Mouse (Mus musculus): ENCODE results near the gene Zfp113.

Gene Zfp113

DNA sequence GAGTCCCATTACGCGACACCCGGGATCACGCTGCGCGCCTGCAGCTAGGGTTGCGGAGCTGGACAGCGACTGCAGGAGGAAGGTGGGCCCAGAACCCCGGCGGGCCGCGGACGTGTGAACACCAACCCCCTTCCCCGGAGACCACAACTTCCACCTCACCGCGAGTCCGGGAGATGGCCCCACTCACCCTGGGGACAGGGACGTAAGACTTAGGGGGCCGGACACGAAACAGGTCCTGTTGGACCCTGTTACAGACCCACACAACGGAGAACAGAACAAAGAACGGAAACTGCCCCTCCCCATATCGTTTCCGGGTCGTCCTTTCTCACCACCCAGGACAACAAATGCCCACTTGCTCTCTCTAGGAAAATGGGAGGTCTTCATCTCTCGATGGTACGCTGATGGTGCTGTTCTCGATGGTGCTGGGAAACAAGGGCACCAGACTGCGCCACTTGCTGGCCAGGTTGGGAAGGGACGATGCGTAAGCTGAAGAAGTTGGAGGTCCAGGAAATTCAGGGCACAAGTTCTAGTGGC lies at the start of gene Zfp113:
Gene Zfp113 (minus strand): TSS at position 302 of the 534 bp plus-strand sequence.
- peak; percentile 91 for DNase-seq (ENCODE audit: low read depth, low spot score)

DNA sequence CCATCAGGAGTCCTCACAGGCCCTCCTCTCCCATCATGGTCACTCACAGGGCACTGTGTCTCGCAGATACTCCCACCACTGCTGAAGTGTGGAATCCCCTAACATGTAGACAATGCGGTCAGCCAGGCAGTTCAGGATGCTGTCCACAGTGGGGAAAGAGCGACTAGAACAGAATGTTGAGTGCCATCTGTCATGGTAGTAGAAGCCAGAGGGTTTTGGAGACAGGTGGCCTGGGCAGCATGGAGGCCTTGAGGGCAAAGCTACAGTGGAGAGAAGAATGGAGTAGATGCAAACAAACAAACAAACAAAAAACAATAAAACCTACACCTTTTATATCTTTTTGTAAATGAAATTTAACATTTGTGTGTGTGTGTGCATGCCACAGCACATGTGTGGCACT lies 46.5 kb upstream of the Zfp113 start:
- no peak for DNase-seq (ENCODE audit: low read depth, low spot score)

GRCm38 (mm10) chr5:138199576-138199975 lies 44.0 kb upstream of the Zfp113 start:
- DNase-seq (ENCODE audit: low read depth, low spot score), result no peak

- no peak for DNase-seq (ENCODE audit: low read depth, low spot score)
Observed at GRCm38 (mm10) chr5:138195463-138195862, 39.9 kb upstream of the Zfp113 start.

- no peak for DNase-seq (ENCODE audit: low read depth, low spot score)
Observed at GRCm38 (mm10) chr5:138194755-138195345, 39.3 kb upstream of the Zfp113 start.

DNA sequence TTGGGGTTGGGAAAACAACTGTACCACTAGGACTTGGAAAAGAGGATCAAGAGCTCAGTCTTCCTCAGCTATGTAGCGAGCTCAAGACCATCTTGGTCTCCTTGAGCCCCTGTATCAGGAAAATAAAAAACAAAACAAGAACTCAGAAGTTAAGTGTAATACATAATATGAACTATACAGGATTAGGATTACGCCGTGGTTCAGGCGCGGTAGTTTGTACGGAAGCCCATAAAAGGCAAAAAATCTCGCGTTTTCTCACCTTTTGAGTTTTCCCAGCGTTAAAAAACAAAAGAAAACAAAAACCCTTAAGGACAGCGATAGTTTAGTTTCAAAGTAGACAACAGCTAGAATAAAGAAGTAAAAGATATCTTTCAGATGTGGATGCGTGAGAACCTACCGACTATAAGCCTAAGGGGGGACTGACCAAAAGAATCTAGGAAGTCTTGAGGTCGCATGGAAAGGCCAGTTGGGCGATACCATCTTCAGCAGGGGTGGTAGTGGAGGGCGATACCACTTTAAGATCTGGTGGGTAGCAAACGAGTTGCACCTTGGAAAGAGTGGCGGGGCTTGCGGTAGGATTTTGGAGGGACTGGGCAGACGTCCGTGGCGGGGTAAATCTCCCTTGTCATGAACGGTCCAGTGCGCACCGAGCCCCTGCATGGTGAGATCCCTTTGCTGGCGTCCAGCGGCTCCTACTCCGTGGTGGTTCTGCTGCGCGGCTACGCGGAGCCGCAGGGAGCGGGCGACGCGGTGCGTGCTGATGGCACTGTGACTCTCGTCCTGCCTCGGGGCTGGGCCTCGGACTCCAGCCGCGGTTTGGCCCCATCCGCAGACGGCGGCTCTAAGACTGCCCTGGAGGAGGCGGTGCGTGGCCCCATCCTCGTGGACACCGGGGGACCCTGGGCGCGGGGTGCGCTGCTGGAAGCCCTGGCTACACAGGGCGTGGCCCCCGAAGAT lies 38.5 kb upstream of the Zfp113 start, which contains the start of gene Mblac1:
Gene Mblac1 (plus strand): TSS at position 544 of the 957 bp plus-strand sequence.
- DNase-seq (ENCODE audit: low read depth, low spot score), result peak; percentile 78

GRCm38 (mm10) chr5:138187661-138188306 lies 32.2 kb upstream of the Zfp113 start:
- DNase-seq (ENCODE audit: low read depth, low spot score), result peak; percentile 86

GRCm38 (mm10) chr5:138186950-138187638 lies 31.6 kb upstream of the Zfp113 start, which contains the start of the genes Taf6 and Cnpy4:
Gene Taf6 (minus strand): TSS chr5:138187451.
Gene Cnpy4 (plus strand): TSS chr5:138187485.
- DNase-seq (ENCODE audit: low read depth, low spot score), result peak; percentile 94

DNA sequence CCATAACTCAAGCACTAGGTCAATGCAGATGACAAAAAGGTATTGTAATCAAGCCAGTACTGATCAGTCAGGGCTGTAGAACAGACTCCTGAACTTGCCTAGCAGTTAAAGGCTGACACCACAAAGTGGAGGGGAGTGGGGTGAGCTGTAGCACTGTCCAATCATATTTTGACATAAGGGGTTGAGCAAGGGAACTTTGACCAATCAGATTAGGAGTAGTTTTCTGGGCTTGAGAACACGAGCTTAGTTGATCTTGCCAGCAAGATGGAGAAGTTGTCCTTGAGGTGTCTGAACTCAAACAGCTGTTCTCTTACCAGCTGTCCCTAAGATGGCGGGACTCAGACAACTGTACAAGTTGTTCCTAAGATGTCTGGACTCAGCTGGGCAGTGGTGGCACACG lies 17.7 kb upstream of the Zfp113 start:
- DNase-seq (ENCODE audit: low read depth, low spot score), result no peak

- peak; percentile 97 for DNase-seq (ENCODE audit: low read depth, low spot score)
Observed at GRCm38 (mm10) chr5:138171695-138172491, 16.3 kb upstream of the Zfp113 start, which contains the start of the genes Ap4m1 and Mcm7. Gene Ap4m1 (plus strand): TSS chr5:138172002. Gene Mcm7 (minus strand): TSS chr5:138172422.

DNA sequence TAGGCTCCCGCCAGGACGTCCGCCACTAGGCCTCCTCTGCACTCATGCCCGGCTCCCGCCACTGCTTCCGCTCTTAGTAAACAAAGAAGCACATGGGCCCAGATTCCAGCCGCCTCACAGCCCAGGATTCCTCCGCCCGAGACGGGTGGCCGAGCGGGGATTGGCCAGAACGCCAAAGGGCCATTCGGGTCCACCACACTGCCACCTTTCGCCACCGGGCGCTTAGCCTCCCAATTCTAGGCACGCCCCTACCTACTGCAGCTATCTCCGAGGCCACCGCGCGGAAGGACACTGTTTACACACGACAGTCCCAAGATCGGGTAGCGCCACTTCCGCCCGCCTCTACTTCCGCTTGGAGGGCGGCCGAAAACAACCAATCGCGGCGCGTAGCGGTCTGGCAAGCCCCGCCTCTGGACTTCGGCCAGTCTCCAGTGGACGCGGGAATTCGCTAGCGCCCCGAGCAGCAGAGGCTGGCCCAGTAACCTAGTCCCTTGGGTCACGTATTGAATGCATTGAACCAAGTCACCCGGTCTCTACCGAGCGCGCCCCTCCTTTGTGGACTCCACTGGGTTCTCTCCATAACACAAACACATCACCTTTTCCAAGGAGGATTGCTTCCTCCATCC lies 15.5 kb upstream of the Zfp113 start:
- peak; percentile 93 for DNase-seq (ENCODE audit: low read depth, low spot score)

GRCm38 (mm10) chr5:138165594-138165993 lies 10.1 kb upstream of the Zfp113 start:
- no peak for DNase-seq (ENCODE audit: low read depth, low spot score)

DNA sequence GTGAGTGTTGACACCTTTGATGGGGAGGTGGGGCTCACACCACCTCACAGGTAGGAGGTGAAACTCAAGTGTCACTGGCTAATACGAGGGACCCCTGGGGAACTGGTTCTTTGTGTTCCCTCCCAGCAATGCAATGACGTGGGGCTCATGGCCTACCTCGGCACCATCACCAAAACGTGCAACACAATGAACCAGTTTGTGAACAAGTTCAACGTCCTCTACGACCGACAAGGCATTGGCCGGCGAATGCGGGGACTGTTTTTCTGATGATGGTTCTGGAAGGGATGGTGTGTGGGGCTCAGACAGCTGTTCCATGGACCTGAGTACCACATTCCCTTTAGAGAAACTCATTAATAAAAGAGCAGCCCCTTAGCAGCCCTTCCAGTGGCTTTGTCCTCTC lies 8.1 kb upstream of the Zfp113 start:
- no peak for DNase-seq (ENCODE audit: low read depth, low spot score)

DNA sequence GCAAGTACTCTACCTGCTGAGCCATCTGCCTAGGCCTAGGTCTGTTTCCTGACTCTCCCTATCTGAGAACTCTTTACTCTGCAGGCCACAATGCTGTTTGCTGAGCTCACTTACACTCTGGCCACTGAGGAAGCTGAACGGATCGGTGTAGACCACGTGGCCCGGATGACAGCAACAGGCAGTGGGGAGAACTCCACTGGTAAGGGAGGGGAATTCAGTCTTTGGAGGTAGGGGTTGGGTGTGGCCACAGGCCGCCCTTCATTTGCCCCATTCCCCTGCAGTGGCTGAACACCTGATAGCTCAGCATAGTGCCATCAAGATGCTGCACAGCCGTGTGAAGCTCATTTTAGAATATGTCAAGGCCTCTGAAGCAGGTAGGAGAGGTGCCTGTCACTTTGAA lies 7.5 kb upstream of the Zfp113 start:
- DNase-seq (ENCODE audit: low read depth, low spot score), result no peak

DNA sequence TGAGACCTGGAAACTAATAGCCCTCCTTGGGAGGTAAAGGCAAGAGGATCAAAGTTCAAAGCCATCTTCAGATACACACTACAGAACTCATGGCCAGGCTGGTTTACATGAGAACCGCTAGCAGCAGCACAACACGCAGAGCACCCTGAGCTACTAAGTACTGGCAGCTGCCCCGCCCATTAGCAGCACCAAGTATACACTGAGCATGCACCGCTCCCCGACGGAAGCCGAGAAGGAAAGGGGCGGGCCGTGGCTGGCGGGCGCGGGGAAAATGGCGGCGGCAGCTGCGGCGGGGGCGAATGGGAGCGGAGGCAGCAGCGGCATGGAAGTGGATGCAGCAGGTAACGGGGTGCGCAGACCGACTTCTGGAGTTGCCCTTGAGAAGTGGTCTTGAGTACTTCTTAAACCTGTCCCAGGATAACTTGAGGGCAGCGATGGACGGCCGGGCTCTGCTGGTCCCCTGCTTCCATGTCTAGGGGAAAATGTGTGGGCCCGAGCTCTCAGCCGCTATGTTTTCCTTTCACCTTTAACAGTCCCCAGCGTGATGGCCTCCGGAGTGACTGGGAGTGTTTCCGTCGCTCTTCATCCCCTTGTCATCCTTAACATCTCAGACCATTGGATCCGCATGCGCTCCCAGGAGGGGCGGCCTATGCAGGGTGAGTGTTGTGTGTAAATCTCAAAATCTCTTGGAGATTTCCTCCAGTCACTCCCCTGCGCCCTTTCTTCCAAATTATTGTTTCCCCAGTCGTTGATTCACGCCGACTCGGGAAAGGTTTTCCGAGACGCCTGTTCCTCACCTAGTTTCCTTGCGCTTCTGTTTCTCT lies 5.5 kb upstream of the Zfp113 start, which contains the start of gene Cops6:
Gene Cops6 (plus strand): TSS at position 230 of the 824 bp plus-strand sequence.
- peak; percentile 95 for DNase-seq (ENCODE audit: low read depth, low spot score)

DNA sequence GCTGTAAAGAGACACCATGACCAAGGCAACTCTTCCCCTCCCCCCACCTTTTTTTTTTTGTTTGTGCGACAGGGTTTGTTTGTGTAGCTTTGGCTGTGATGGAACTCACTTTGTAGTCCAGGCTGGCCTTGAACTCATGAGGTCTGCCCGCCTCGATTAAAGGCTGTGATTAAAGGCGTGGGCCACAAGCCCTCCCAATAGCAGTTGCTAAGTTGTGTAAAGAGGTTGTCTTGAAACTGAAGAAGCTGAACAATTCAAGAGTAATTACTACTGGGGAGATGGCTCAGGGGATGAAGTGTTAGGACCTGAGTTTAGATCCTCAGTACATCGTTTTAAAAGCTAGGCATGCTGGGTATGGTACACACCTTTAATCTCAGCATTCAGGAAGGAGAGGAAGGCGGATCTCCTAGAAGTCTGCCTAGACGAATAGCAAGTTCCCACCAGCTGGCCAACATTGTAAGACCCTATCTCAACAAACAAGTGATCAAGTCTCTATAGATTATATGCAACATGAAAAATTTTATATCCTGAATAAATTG lies 4.7 kb upstream of the Zfp113 start:
- no peak for DNase-seq (ENCODE audit: low read depth, low spot score)

GRCm38 (mm10) chr5:138154390-138154789 lies 1.2 kb downstream of the Zfp113 start:
- no peak for DNase-seq (ENCODE audit: low read depth, low spot score)

GRCm38 (mm10) chr5:138138585-138138984 lies 17.0 kb downstream of the Zfp113 start:
- DNase-seq (ENCODE audit: low read depth, low spot score), result no peak
